Mouse (Mus musculus): ENCODE results near the gene Prelp. TPM values are rescaled to one million over a fixed set of nuclear protein-coding genes. Genes with fewer than 3 reads are reported as not detected.

Prelp gene
- 0.03 and 0.29 TPM in 2 replicates for polyA plus RNA-seq (2012; ENCODE audit: low replicate concordance)

DNA sequence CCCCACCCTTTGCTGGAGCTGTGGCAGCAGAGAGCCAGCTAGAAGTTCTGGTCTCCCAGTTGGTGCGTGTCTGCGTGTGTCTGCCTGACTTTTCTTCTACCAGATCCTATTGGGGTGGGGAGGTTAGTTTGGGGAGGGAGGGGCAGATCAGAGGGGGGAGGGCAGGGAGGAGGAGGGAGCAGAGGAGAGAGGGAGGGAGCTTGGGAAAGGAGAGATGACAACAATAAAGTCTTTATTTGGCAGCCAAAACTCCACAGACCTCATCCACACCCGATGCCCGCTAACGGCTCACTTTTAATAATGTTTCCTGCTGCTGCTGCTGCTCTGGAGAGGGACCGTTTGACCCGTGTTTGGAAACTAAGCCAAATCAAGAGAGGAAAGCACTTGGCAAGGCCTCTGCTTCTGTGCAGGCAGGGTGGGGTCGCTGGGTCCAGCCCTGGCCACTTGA lies at the start of gene Prelp:
Prelp (minus strand) TSS at position 111 of the 448 bp plus-strand sequence.

DNA sequence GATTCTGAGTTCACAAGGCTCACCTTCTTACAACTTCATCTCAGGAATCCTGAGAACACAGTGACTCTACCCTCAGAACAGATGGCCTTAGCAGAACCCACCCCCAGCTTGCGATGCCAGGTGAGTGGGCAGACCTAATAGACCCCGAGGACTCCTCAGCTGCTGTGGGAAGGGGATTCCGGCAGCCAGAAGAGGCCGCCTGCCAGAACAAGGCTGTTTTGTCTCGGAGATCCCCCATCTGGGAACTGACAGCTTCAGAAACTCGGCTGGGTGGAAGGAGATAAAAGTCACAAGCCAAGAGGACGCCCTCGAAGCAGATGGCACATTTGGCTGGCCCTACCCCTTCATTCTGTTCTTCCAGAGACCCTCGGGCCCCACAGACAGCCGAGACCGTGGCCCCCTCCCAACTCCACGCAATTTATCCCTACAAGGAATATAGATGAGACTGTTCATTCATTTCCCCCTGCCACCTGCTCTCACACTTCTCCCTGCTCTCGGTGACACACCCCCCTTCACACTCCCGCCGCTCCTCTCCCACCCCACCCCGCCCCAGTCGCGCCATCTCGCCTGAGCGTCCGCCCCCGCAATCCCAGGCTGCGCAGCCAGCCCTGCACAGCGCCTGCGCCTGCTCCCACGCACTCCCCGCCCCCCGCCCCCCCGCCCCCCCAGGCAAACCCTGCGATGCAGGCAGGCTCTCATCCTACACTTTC lies 13.1 kb downstream of the Prelp start, which contains the start of gene Optc:
Optc (minus strand) TSS at position 51 of the 710 bp plus-strand sequence.

Other genes starting within 250 kb of the Prelp start
- gene Lax1, start 231.3 kb downstream of the Prelp start, polyA plus RNA-seq (2012; ENCODE audit: low replicate concordance) = 17.0 and 17.9 TPM in 2 replicates
- 18.8 and 27.3 TPM in 2 replicates for gene Atp2b4, start 120.4 kb downstream of the Prelp start, polyA plus RNA-seq (2012; ENCODE audit: low replicate concordance)
- gene Optc, start 13.4 kb downstream of the Prelp start, polyA plus RNA-seq (2012; ENCODE audit: low replicate concordance) = not detected in 2 replicates
- gene Fmod, start 115.8 kb upstream of the Prelp start, polyA plus RNA-seq (2012; ENCODE audit: low replicate concordance) = 0.09 TPM in 1 of 2 replicates, not detected in the other
- gene Btg2, start 157.7 kb upstream of the Prelp start, polyA plus RNA-seq (2012; ENCODE audit: low replicate concordance) = 25.8 and 146 TPM in 2 replicates
- gene Chit1, start 189.8 kb upstream of the Prelp start, polyA plus RNA-seq (2012; ENCODE audit: low replicate concordance) = 0.18 TPM in 1 of 2 replicates, not detected in the other

Data from hematopoietic multipotent progenitor cell, adult 10-12 weeks (in vitro differentiated cells).